Comparison of ENCODE assay signal across 8 mouse cellular contexts in the genomic region with DNA sequence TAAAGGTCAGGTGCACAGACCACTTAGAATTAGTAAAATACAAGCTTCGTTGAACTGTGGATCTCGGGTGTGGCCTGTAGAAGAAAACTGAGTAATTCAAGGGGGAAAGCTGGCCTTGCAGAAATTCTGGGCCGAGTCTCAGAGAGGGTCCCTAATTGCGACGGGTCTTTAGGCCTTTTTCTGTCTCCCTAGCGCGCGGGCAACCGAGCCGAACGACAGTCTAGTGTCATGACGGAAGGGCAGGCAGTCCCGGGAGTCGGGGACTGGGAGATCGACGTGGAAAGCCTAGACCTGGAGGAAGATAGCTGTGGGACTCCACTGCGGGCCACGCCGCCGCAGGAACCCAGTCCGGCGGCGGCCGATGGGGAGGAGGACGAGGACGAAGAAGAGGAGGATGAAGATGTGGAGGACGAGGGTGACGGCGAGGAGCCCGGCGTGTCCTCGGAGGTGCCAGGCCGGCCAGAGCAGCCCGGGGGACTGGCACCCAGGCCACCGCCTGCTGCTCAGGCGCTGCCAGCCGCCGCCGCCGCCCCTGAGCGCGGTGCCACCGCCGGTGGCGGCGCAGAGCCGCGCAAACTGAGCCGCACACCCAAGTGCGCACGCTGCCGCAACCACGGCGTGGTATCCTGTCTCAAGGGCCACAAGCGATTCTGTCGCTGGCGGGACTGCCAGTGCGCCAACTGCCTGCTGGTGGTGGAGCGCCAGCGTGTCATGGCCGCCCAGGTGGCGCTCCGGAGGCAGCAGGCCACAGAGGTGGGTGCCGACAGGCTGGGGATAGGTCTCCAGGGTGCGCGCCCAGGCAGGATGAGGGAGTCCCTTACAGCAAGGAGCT. TPM values are rescaled to one million over a fixed set of nuclear protein-coding genes. Genes with fewer than 3 reads are reported as not detected.
DNase-seq lines count a peak whose midpoint lies in the region; ATAC-seq lines count a peak whose summit lies in the region.
"Had no signal": no experiment of that assay in that cellular context is flagged by ENCODE, and none has a peak within 500 bp of the region (broad histone marks: within the 10 kb centered on the region; RNA-seq: fewer than 3 reads in every experiment).

No protein-coding gene starts in this region.

- peaks cover 26% of the 10 kb centered on the region for H3K4me1 ChIP-seq in embryonic facial prominence, embryonic 10.5 days
- H3K4me1 ChIP-seq in midbrain, embryonic 10.5 days, result peaks cover 42% of the 10 kb centered on the region

- peaks cover 100% of the 10 kb centered on the region for H3K27me3 ChIP-seq in embryonic facial prominence, embryonic 10.5 days (replicated peaks; ENCODE audit: low read depth, poor library complexity, severe bottlenecking)
- H3K27me3 ChIP-seq in midbrain, embryonic 10.5 days (ENCODE audit: low read depth, poor library complexity, severe bottlenecking), result peaks cover 100% of the 10 kb centered on the region

- H3K27ac ChIP-seq in embryonic facial prominence, embryonic 10.5 days (replicated peaks), result peak overlapping the region; percentile 48; the same call in 1 of the 2 replicates
- no peak overlapping the region for H3K27ac ChIP-seq in midbrain, embryonic 10.5 days (replicated peaks)

- H3K9me3 ChIP-seq in embryonic facial prominence, embryonic 10.5 days, result no peaks in the 10 kb centered on the region
- no peaks in the 10 kb centered on the region for H3K9me3 ChIP-seq in midbrain, embryonic 10.5 days (replicated peaks)

- DNase-seq in ovary, postnatal 36 days (ENCODE audit: low spot score), result peak; percentile 26
- no peak for DNase-seq in ovary, postnatal 10 days (ENCODE audit: low spot score)
- peak; percentile 63 for DNase-seq in embryonic facial prominence, embryonic 10.5 days (ENCODE audit: low spot score)
- peak; percentile 14 for DNase-seq in kidney, adult 9 months
- peak; percentile 61 for DNase-seq in midbrain, embryonic 10.5 days (ENCODE audit: low spot score)
- no peak for DNase-seq in spleen, postnatal 14 days (ENCODE audit: low spot score in 2 of 2)

- peak overlapping the region; percentile 55 for H3K4me3 ChIP-seq in embryonic facial prominence, embryonic 10.5 days
- peak overlapping the region; percentile 60 for H3K4me3 ChIP-seq in midbrain, embryonic 10.5 days

- H3K36me3 ChIP-seq in embryonic facial prominence, embryonic 10.5 days (replicated peaks), result no peaks in the 10 kb centered on the region
- H3K36me3 ChIP-seq in midbrain, embryonic 10.5 days, result no peaks in the 10 kb centered on the region

- ATAC-seq in granulocyte monocyte progenitor cell, adult 5-6 weeks (replicated peaks; ENCODE audit: poor library complexity, severe bottlenecking), result 0 out of 2 replicates have a peak, but pooled peaks have one; percentile 15

- under 1% methylated on average over 66 of the region's 66 CpGs for WGBS in embryonic facial prominence, embryonic 10.5 days
- under 1% methylated on average over 65 of the region's 66 CpGs for WGBS in midbrain, embryonic 10.5 days

RNA-seq across cellular contexts. Expression of gene Dmrt2, which starts 1.2 kb away (rescaled TPM):
- polyA plus RNA-seq in embryonic facial prominence, embryonic 10.5 days (2016; fragmentation: Nextera tagmentation; extraction: Ambion mirVana), result 1.3 and 1.6 TPM in 2 replicates
- total RNA-seq in granulocyte monocyte progenitor cell, adult 5-6 weeks (2014; fragmentation: Nextera tagmentation), result 0.82 TPM in 1 of 2 replicates, not detected in the other
- total RNA-seq in granulocyte monocyte progenitor cell, adult 5-6 weeks (2017), result not detected in 2 replicates
- 0.05 and 0.16 TPM in 2 replicates for polyA plus RNA-seq in midbrain, embryonic 10.5 days (2016; fragmentation: Nextera tagmentation; extraction: Ambion mirVana)
- total RNA-seq: common myeloid progenitor, adult 5-6 weeks had no signal

Comparison
In these comparisons a context has a peak if more than half of its experiments do, and no peak if none do; other contexts are left out.
1. DNase-seq: peak in ovary, postnatal 36 days (single experiment), embryonic facial prominence, embryonic 10.5 days (single experiment), kidney, adult 9 months (single experiment) and midbrain, embryonic 10.5 days (single experiment); none in ovary, postnatal 10 days (single experiment) and spleen, postnatal 14 days (0 of 2).